Mouse (Mus musculus): ENCODE data around the gene Pmepa1. TPM values are rescaled to one million over a fixed set of nuclear protein-coding genes. Genes with fewer than 3 reads are reported as not detected.

The Pmepa1 gene
- polyA plus RNA-seq, 1 experiment from 2014 or later = 7.3 TPM

- no peak for ATAC-seq
- Histone ChIP-seq H3K27ac (ENCODE audit: low read length) (peak overlapping the region; percentile 73), H3K27me3 (replicated peaks; ENCODE audit: control insufficient read depth, insufficient read depth, low read length) (no peaks in the 10 kb centered on the region), H3K4me3 (replicated peaks; ENCODE audit: low read length) (no peak overlapping the region), H3K9ac (replicated peaks; ENCODE audit: low read depth, low read length) (no peak overlapping the region), H3K9me3 (ENCODE audit: control insufficient read depth, low read length) (no peaks in the 10 kb centered on the region), H3K36me3 (ENCODE audit: control insufficient read depth, insufficient read depth) (no peaks in the 10 kb centered on the region), H3K4me2 (ENCODE audit: low read length) (no peak overlapping the region), H3K4me1 (replicated peaks; ENCODE audit: control insufficient read depth, insufficient read depth, low read length) (peaks cover 78% of the 10 kb centered on the region)
- WGBS = 30% methylated on average over 9 of the region's 9 CpGs
These were observed 17.8 kb downstream of the Pmepa1 start for GRCm38 (mm10) chr2:173258459-173259091.

GRCm38 (mm10) chr2:173257610-173258009 lies 18.7 kb downstream of the Pmepa1 start:
- Histone ChIP-seq H3K9ac (replicated peaks; ENCODE audit: low read depth, low read length) (peak overlapping the region; percentile 1; the same call in 1 of the 2 replicates), H3K4me1 (replicated peaks; ENCODE audit: control insufficient read depth, insufficient read depth, low read length) (peaks cover 88% of the 10 kb centered on the region), H3K9me3 (ENCODE audit: control insufficient read depth, low read length) (no peaks in the 10 kb centered on the region), H3K27me3 (replicated peaks; ENCODE audit: control insufficient read depth, insufficient read depth, low read length) (no peaks in the 10 kb centered on the region), H3K4me3 (replicated peaks; ENCODE audit: low read length) (no peak overlapping the region), H3K4me2 (ENCODE audit: low read length) (no peak overlapping the region), H3K36me3 (ENCODE audit: control insufficient read depth, insufficient read depth) (no peaks in the 10 kb centered on the region), H3K27ac (ENCODE audit: low read length) (peak overlapping the region; percentile 73)
- peak; percentile 85 for ATAC-seq
- WGBS = 14% methylated on average over 7 of the region's 7 CpGs

- H3K9ac ChIP-seq (replicated peaks; ENCODE audit: low read depth, low read length) = no peak overlapping the region
- H3K4me3 ChIP-seq (replicated peaks; ENCODE audit: low read length) = no peak overlapping the region
- H3K36me3 ChIP-seq (ENCODE audit: control insufficient read depth, insufficient read depth) = no peaks in the 10 kb centered on the region
- H3K9me3 ChIP-seq (ENCODE audit: control insufficient read depth, low read length) = no peaks in the 10 kb centered on the region
- peaks cover 91% of the 10 kb centered on the region for H3K4me1 ChIP-seq (replicated peaks; ENCODE audit: control insufficient read depth, insufficient read depth, low read length)
- no peak for ATAC-seq
- H3K4me2 ChIP-seq (ENCODE audit: low read length) = no peak overlapping the region
- WGBS = 84% methylated on average over 4 of the region's 4 CpGs
- peak overlapping the region; percentile 1; the same call in 1 of the 2 replicates for H3K27ac ChIP-seq (ENCODE audit: low read length)
- H3K27me3 ChIP-seq (replicated peaks; ENCODE audit: control insufficient read depth, insufficient read depth, low read length) = no peaks in the 10 kb centered on the region
These were observed 19.8 kb downstream of the Pmepa1 start for GRCm38 (mm10) chr2:173256552-173256949.

GRCm38 (mm10) chr2:173255810-173256551 lies 20.4 kb downstream of the Pmepa1 start:
- no peaks in the 10 kb centered on the region for H3K27me3 ChIP-seq (replicated peaks; ENCODE audit: control insufficient read depth, insufficient read depth, low read length)
- no peaks in the 10 kb centered on the region for H3K9me3 ChIP-seq (ENCODE audit: control insufficient read depth, low read length)
- no peak overlapping the region for H3K4me2 ChIP-seq (ENCODE audit: low read length)
- no peak overlapping the region for H3K9ac ChIP-seq (replicated peaks; ENCODE audit: low read depth, low read length)
- WGBS = 77% methylated on average over 7 of the region's 7 CpGs
- H3K4me3 ChIP-seq (replicated peaks; ENCODE audit: low read length) = no peak overlapping the region
- no peaks in the 10 kb centered on the region for H3K36me3 ChIP-seq (ENCODE audit: control insufficient read depth, insufficient read depth)
- ATAC-seq = no peak
- H3K4me1 ChIP-seq (replicated peaks; ENCODE audit: control insufficient read depth, insufficient read depth, low read length) = peaks cover 91% of the 10 kb centered on the region
- H3K27ac ChIP-seq (ENCODE audit: low read length) = peak overlapping the region; percentile 1; the same call in 1 of the 2 replicates

GRCm38 (mm10) chr2:173253761-173254662 lies 22.3 kb downstream of the Pmepa1 start:
- Histone ChIP-seq H3K4me2 (ENCODE audit: low read length) (peak overlapping the region; percentile 25; the same call in 1 of the 2 replicates), H3K4me1 (replicated peaks; ENCODE audit: control insufficient read depth, insufficient read depth, low read length) (peaks cover 95% of the 10 kb centered on the region), H3K9ac (replicated peaks; ENCODE audit: low read depth, low read length) (peak overlapping the region; percentile 25), H3K27ac (ENCODE audit: low read length) (peak overlapping the region; percentile 54), H3K9me3 (ENCODE audit: control insufficient read depth, low read length) (no peaks in the 10 kb centered on the region), H3K27me3 (replicated peaks; ENCODE audit: control insufficient read depth, insufficient read depth, low read length) (no peaks in the 10 kb centered on the region), H3K36me3 (ENCODE audit: control insufficient read depth, insufficient read depth) (no peaks in the 10 kb centered on the region), H3K4me3 (replicated peaks; ENCODE audit: low read length) (no peak overlapping the region)
- peak; percentile 3; the same call in 1 of the 2 replicates for ATAC-seq
- 10% methylated on average over 26 of the region's 26 CpGs for WGBS

GRCm38 (mm10) chr2:173251675-173252074 lies 24.7 kb downstream of the Pmepa1 start:
- no peaks in the 10 kb centered on the region for H3K36me3 ChIP-seq (ENCODE audit: control insufficient read depth, insufficient read depth)
- no peak for ATAC-seq
- H3K9me3 ChIP-seq (ENCODE audit: control insufficient read depth, low read length) = no peaks in the 10 kb centered on the region
- no peak overlapping the region for H3K4me3 ChIP-seq (replicated peaks; ENCODE audit: low read length)
- H3K4me1 ChIP-seq (replicated peaks; ENCODE audit: control insufficient read depth, insufficient read depth, low read length) = peaks cover 85% of the 10 kb centered on the region
- no peaks in the 10 kb centered on the region for H3K27me3 ChIP-seq (replicated peaks; ENCODE audit: control insufficient read depth, insufficient read depth, low read length)
- H3K9ac ChIP-seq (replicated peaks; ENCODE audit: low read depth, low read length) = no peak overlapping the region
- WGBS = 30% methylated on average over 9 of the region's 9 CpGs
- no peak overlapping the region for H3K27ac ChIP-seq (ENCODE audit: low read length)
- no peak overlapping the region for H3K4me2 ChIP-seq (ENCODE audit: low read length)

GRCm38 (mm10) chr2:173251133-173251532 lies 25.2 kb downstream of the Pmepa1 start:
- no peak overlapping the region for H3K4me3 ChIP-seq (replicated peaks; ENCODE audit: low read length)
- 33% methylated on average over 7 of the region's 7 CpGs for WGBS
- H3K9me3 ChIP-seq (ENCODE audit: control insufficient read depth, low read length) = no peaks in the 10 kb centered on the region
- H3K27ac ChIP-seq (ENCODE audit: low read length) = no peak overlapping the region
- H3K4me1 ChIP-seq (replicated peaks; ENCODE audit: control insufficient read depth, insufficient read depth, low read length) = peaks cover 80% of the 10 kb centered on the region
- H3K36me3 ChIP-seq (ENCODE audit: control insufficient read depth, insufficient read depth) = no peaks in the 10 kb centered on the region
- H3K27me3 ChIP-seq (replicated peaks; ENCODE audit: control insufficient read depth, insufficient read depth, low read length) = no peaks in the 10 kb centered on the region
- no peak overlapping the region for H3K4me2 ChIP-seq (ENCODE audit: low read length)
- no peak overlapping the region for H3K9ac ChIP-seq (replicated peaks; ENCODE audit: low read depth, low read length)
- no peak for ATAC-seq

- Histone ChIP-seq H3K27me3 (replicated peaks; ENCODE audit: control insufficient read depth, insufficient read depth, low read length) (no peaks in the 10 kb centered on the region), H3K4me2 (ENCODE audit: low read length) (no peak overlapping the region), H3K27ac (ENCODE audit: low read length) (no peak overlapping the region), H3K36me3 (ENCODE audit: control insufficient read depth, insufficient read depth) (no peaks in the 10 kb centered on the region), H3K9me3 (ENCODE audit: control insufficient read depth, low read length) (no peaks in the 10 kb centered on the region), H3K4me3 (replicated peaks; ENCODE audit: low read length) (no peak overlapping the region), H3K9ac (replicated peaks; ENCODE audit: low read depth, low read length) (no peak overlapping the region), H3K4me1 (replicated peaks; ENCODE audit: control insufficient read depth, insufficient read depth, low read length) (peaks cover 84% of the 10 kb centered on the region)
- no peak for ATAC-seq
- 17% methylated on average over 2 of the region's 2 CpGs for WGBS
These were observed 25.9 kb downstream of the Pmepa1 start for GRCm38 (mm10) chr2:173250411-173250810.

GRCm38 (mm10) chr2:173249965-173250364 lies 26.4 kb downstream of the Pmepa1 start:
- Histone ChIP-seq H3K4me1 (replicated peaks; ENCODE audit: control insufficient read depth, insufficient read depth, low read length) (peaks cover 84% of the 10 kb centered on the region), H3K27ac (ENCODE audit: low read length) (0 out of 2 replicates have a peak overlapping the region, but pooled peaks have one; percentile 59), H3K36me3 (ENCODE audit: control insufficient read depth, insufficient read depth) (no peaks in the 10 kb centered on the region), H3K4me3 (replicated peaks; ENCODE audit: low read length) (no peak overlapping the region), H3K27me3 (replicated peaks; ENCODE audit: control insufficient read depth, insufficient read depth, low read length) (no peaks in the 10 kb centered on the region), H3K4me2 (ENCODE audit: low read length) (no peak overlapping the region), H3K9ac (replicated peaks; ENCODE audit: low read depth, low read length) (no peak overlapping the region), H3K9me3 (ENCODE audit: control insufficient read depth, low read length) (no peaks in the 10 kb centered on the region)
- 70% methylated on average over 8 of the region's 8 CpGs for WGBS
- ATAC-seq = no peak
